Comparison of ENCODE assay signal across 17 mouse cellular contexts in genomic region chr1:154188631-154189030, GRCm38 (mm10). TPM values are rescaled to one million over a fixed set of nuclear protein-coding genes. Genes with fewer than 3 reads are reported as not detected.
DNase-seq lines count a peak whose midpoint lies in the region; ATAC-seq and TF ChIP-seq lines count a peak whose summit lies in the region.
"Had no signal": no experiment of that assay in that cellular context is flagged by ENCODE, and none has a peak within 500 bp of the region (broad histone marks: within the 10 kb centered on the region; RNA-seq: fewer than 3 reads in every experiment).

No protein-coding gene starts in this region.

- peak; percentile 80 for DNase-seq in heart, adult 11 months
- no peak for DNase-seq in left cerebral cortex, adult 2 months (ENCODE audit: extremely low spot score in 1 of 2, low spot score in 2 of 2)
- DNase-seq in left cerebral cortex, postnatal 36 days (ENCODE audit: low spot score in 2 of 2): no peak
- DNase-seq in embryo, embryonic 10.5 days (ENCODE audit: low spot score): peak; percentile 63
- DNase-seq in limb, embryonic 11.5 days (ENCODE audit: low spot score): peak; percentile 74
- DNase-seq in natural killer cell, adult 2 months (ENCODE audit: low spot score in 2 of 2): no peak
- DNase-seq: adrenal gland, postnatal 25 days; cerebellum, postnatal 25 days; thymus, postnatal 25 days had no signal

- ATAC-seq in heart, embryonic 12.5 days (ENCODE audit: insufficient number of reproducible peaks, low FRiP score): no peak
- peak; percentile 75 for ATAC-seq in limb, embryonic 11.5 days (ENCODE audit: insufficient number of reproducible peaks, low FRiP score, low TSS enrichment, low read depth)
- ATAC-seq in forebrain, embryonic 12.5 days (ENCODE audit: low FRiP score): no peak
- ATAC-seq: hindbrain, embryonic 16.5 days had no signal

- H3K4me1 ChIP-seq in heart, embryonic 12.5 days (replicated peaks): 0 out of 2 replicates have a peak, but pooled peaks cover 6% of the 10 kb centered on the region
- peaks cover 7% of the 10 kb centered on the region for H3K4me1 ChIP-seq in limb, embryonic 11.5 days (ENCODE audit: control insufficient read depth, insufficient read depth, low read length)
- peaks cover 3% of the 10 kb centered on the region; the same call in 1 of the 2 replicates for H3K4me1 ChIP-seq in forebrain, embryonic 12.5 days
- H3K4me1 ChIP-seq: liver, embryonic 15.5 days had no signal

- no peak for TF ChIP-seq CTCF in left cerebral cortex, adult 2 months (IDR thresholded peaks at IDR 0.05)

- H3K36me3 ChIP-seq in heart, embryonic 12.5 days: no peaks in the 10 kb centered on the region
- H3K36me3 ChIP-seq in limb, embryonic 11.5 days (ENCODE audit: control insufficient read depth, insufficient read depth, low read length): no peaks in the 10 kb centered on the region
- H3K36me3 ChIP-seq in forebrain, embryonic 12.5 days (replicated peaks): no peaks in the 10 kb centered on the region
- H3K36me3 ChIP-seq: liver, embryonic 15.5 days had no signal

- H3K9me3 ChIP-seq in heart, embryonic 12.5 days (replicated peaks): no peaks in the 10 kb centered on the region
- H3K9me3 ChIP-seq in limb, embryonic 11.5 days (ENCODE audit: control insufficient read depth, low read length): no peaks in the 10 kb centered on the region
- no peaks in the 10 kb centered on the region for H3K9me3 ChIP-seq in forebrain, embryonic 12.5 days
- H3K9me3 ChIP-seq: liver, embryonic 15.5 days had no signal

- no peaks in the 10 kb centered on the region for H3K27me3 ChIP-seq in heart, embryonic 12.5 days (replicated peaks)
- H3K27me3 ChIP-seq in limb, embryonic 11.5 days (ENCODE audit: control insufficient read depth, insufficient read depth, low read length): no peaks in the 10 kb centered on the region
- H3K27me3 ChIP-seq in forebrain, embryonic 12.5 days: no peaks in the 10 kb centered on the region
- H3K27me3 ChIP-seq: liver, embryonic 15.5 days had no signal

- H3K4me3 ChIP-seq in heart, embryonic 12.5 days: no peak overlapping the region
- H3K4me3 ChIP-seq in left cerebral cortex, adult 2 months: no peak overlapping the region
- no peak overlapping the region for H3K4me3 ChIP-seq in limb, embryonic 11.5 days (ENCODE audit: low read depth, low read length)
- no peak overlapping the region for H3K4me3 ChIP-seq in forebrain, embryonic 12.5 days (replicated peaks)
- H3K4me3 ChIP-seq: liver, embryonic 15.5 days had no signal

- H3K9ac ChIP-seq in heart, embryonic 12.5 days: no peak overlapping the region
- no peak overlapping the region for H3K9ac ChIP-seq in limb, embryonic 11.5 days (ENCODE audit: low read length)
- no peak overlapping the region for H3K9ac ChIP-seq in forebrain, embryonic 12.5 days
- H3K9ac ChIP-seq: liver, embryonic 15.5 days had no signal

- WGBS in heart, embryonic 12.5 days: 23% methylated on average over 4 of the region's 4 CpGs
- WGBS in limb, embryonic 11.5 days: 19% methylated on average over 4 of the region's 4 CpGs
- 49% methylated on average over 4 of the region's 4 CpGs for WGBS in forebrain, embryonic 12.5 days

- H3K27ac ChIP-seq in heart, embryonic 12.5 days (ENCODE audit: poor library complexity, severe bottlenecking): no peak overlapping the region
- peak overlapping the region; percentile 40 for H3K27ac ChIP-seq in left cerebral cortex, adult 2 months
- no peak overlapping the region; the same call in 1 of the 2 replicates for H3K27ac ChIP-seq in limb, embryonic 11.5 days (replicated peaks; ENCODE audit: low read depth, low read length)
- H3K27ac ChIP-seq in forebrain, embryonic 12.5 days: no peak overlapping the region
- H3K27ac ChIP-seq: liver, embryonic 15.5 days had no signal

- intact Hi-C loops in left cerebral cortex, adult 2 months (cut with DNase I): no loop called here
- intact Hi-C loops in left cerebral cortex, postnatal 36 days (cut with DNase I): no loop called here

- no peak overlapping the region for H3K4me2 ChIP-seq in heart, embryonic 12.5 days
- H3K4me2 ChIP-seq in limb, embryonic 11.5 days (ENCODE audit: low read depth, severe bottlenecking): no peak overlapping the region
- no peak overlapping the region for H3K4me2 ChIP-seq in forebrain, embryonic 12.5 days
- H3K4me2 ChIP-seq: liver, embryonic 15.5 days had no signal

RNA-seq across cellular contexts. Expression of gene Zfp648, which starts 12.4 kb away (rescaled TPM):
- polyA plus RNA-seq in heart, embryonic 12.5 days (2016; fragmentation: Nextera tagmentation; extraction: Ambion mirVana): 0.09 and 0.15 TPM in 2 replicates
- total RNA-seq in left cerebral cortex, adult 2 months (2021): under 1 TPM; 0.95 to 0.96 TPM
- under 1 TPM; 0.75 to 0.76 TPM for total RNA-seq in left cerebral cortex, postnatal 36 days (2021)
- 0.17 and 0.51 TPM in 2 replicates for polyA plus RNA-seq in limb, embryonic 11.5 days (2014; fragmentation: Nextera tagmentation; extraction: Ambion mirVana)
- not detected in 2 replicates for polyA plus RNA-seq in forebrain, embryonic 12.5 days (2016; fragmentation: Nextera tagmentation; extraction: Ambion mirVana)
- total RNA-seq: gastrocnemius, adult 18-20 months; heart, adult 8-10 months; megakaryocyte-erythroid progenitor cell, adult 5-6 weeks had no signal
- polyA plus RNA-seq: large intestine, adult 2 months; liver, embryonic 15.5 days had no signal

Comparison
In these comparisons a context has a peak if more than half of its experiments do, and no peak if none do; other contexts are left out.
1. DNase-seq: peak in heart, adult 11 months (single experiment), embryo, embryonic 10.5 days (single experiment) and limb, embryonic 11.5 days (single experiment); none in left cerebral cortex, adult 2 months (0 of 2), left cerebral cortex, postnatal 36 days (0 of 2) and natural killer cell, adult 2 months (0 of 2).